ENCODE assay signal across 9 mouse cellular contexts in the genomic region with DNA sequence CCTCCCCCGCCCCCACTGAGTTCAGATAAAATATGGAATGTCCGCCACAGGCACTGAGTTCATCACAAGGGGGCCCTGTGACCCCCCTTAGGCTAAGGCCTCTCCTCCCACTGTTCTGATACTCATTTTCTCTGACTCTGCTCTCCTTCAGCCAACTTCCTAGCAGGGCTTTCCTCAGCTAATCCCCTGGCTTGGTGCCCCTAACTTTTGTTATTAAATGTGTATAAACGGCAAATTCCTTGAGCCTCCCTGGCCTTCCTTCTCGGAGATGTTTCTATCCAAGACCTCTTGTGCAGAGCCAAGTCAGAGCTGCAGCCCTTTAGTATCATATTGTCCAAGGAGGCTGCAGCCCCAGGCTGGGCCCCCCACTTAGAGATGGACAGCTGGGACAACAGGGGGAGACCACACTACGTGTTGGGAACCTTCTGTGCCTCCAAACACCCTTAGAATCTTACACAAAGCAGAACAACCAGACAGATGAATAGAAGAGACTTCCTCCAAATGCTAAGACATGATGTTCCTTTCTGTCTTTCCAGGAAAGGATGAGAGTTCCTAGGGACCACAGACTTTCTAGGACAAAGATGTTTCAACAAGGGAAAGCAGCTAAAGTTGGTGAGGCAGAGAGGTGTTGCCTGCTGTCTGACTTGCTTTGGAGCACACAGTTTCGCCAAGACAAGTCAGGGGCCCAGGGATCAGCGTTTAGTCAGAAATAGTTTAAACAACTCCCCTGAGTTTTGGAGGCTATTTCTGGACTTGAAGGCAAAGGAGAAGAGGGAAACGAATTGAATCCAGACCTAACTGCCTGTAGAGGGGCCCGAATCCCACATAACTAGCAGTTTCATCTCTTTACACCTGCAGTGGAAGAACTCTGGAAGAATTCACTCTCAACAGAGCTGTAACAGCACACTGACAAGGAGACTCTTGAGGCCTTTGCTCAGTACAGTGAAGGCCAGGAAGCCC.
DNase-seq lines count a peak whose midpoint lies in the region; ATAC-seq lines count a peak whose summit lies in the region.
"Had no signal": no experiment of that assay in that cellular context is flagged by ENCODE, and none has a peak within 500 bp of the region (broad histone marks: within the 10 kb centered on the region; RNA-seq: fewer than 3 reads in every experiment).

No protein-coding gene starts in this region.

- no peak overlapping the region for H3K4me2 ChIP-seq in heart, embryonic 11.5 days
- H3K4me2 ChIP-seq in limb, embryonic 12.5 days = no peak overlapping the region

- peak; percentile 46 for DNase-seq in left cerebral cortex, postnatal 4 days
- DNase-seq in left cerebral cortex, adult 9 months (ENCODE audit: low spot score in 2 of 2) = no peak
- DNase-seq in embryonic facial prominence, embryonic 10.5 days (ENCODE audit: low spot score) = no peak
- DNase-seq in adrenal gland, adult 2 months = no peak
- DNase-seq: right cerebral cortex, postnatal 14 days had no signal

- 0 out of 2 replicates have a peak, but pooled peaks cover 4% of the 10 kb centered on the region for H3K27me3 ChIP-seq in embryonic facial prominence, embryonic 10.5 days (replicated peaks; ENCODE audit: low read depth, poor library complexity, severe bottlenecking)
- H3K27me3 ChIP-seq in heart, embryonic 11.5 days (ENCODE audit: control insufficient read depth, insufficient read depth, low read length) = no peaks in the 10 kb centered on the region
- H3K27me3 ChIP-seq in limb, embryonic 12.5 days = no peaks in the 10 kb centered on the region

- no peaks in the 10 kb centered on the region for H3K9me3 ChIP-seq in embryonic facial prominence, embryonic 10.5 days
- no peaks in the 10 kb centered on the region for H3K9me3 ChIP-seq in heart, embryonic 11.5 days (replicated peaks; ENCODE audit: control insufficient read depth, low read length)
- H3K9me3 ChIP-seq in limb, embryonic 12.5 days = no peaks in the 10 kb centered on the region

- WGBS in embryonic facial prominence, embryonic 10.5 days = 59% methylated on average over 9 of the region's 9 CpGs
- 48% methylated on average over 9 of the region's 9 CpGs for WGBS in heart, embryonic 11.5 days (ENCODE audit: insufficient replicate concordance)
- WGBS in limb, embryonic 12.5 days = 50% methylated on average over 9 of the region's 9 CpGs

- H3K36me3 ChIP-seq in embryonic facial prominence, embryonic 10.5 days (replicated peaks) = no peaks in the 10 kb centered on the region
- H3K36me3 ChIP-seq in heart, embryonic 11.5 days (ENCODE audit: control insufficient read depth, insufficient read depth, low read length) = no peaks in the 10 kb centered on the region
- no peaks in the 10 kb centered on the region for H3K36me3 ChIP-seq in limb, embryonic 12.5 days

- peak overlapping the region; percentile 67 for H3K27ac ChIP-seq in embryonic facial prominence, embryonic 10.5 days (replicated peaks)
- H3K27ac ChIP-seq in heart, embryonic 11.5 days (ENCODE audit: low read depth, low read length) = peak overlapping the region; percentile 48
- H3K27ac ChIP-seq in limb, embryonic 12.5 days = peak overlapping the region; percentile 73

- no peak overlapping the region for H3K4me3 ChIP-seq in embryonic facial prominence, embryonic 10.5 days
- no peak overlapping the region for H3K4me3 ChIP-seq in heart, embryonic 11.5 days (ENCODE audit: low read depth, low read length)
- H3K4me3 ChIP-seq in limb, embryonic 12.5 days (replicated peaks) = no peak overlapping the region

- peaks cover 86% of the 10 kb centered on the region for H3K4me1 ChIP-seq in embryonic facial prominence, embryonic 10.5 days
- peaks cover 39% of the 10 kb centered on the region for H3K4me1 ChIP-seq in heart, embryonic 11.5 days (ENCODE audit: control insufficient read depth, insufficient read depth, low read length)
- H3K4me1 ChIP-seq in limb, embryonic 12.5 days (replicated peaks) = peaks cover 73% of the 10 kb centered on the region

- ATAC-seq in heart, embryonic 11.5 days (replicated peaks; ENCODE audit: insufficient number of reproducible peaks, low FRiP score, low TSS enrichment) = no peak
- ATAC-seq in limb, embryonic 12.5 days (ENCODE audit: insufficient number of reproducible peaks, insufficient read depth, low FRiP score, low TSS enrichment, low read depth) = no peak
- no peak for ATAC-seq in activated CD4-positive, CD25-positive, alpha-beta regulatory T cell, adult 4 months
- no peak for ATAC-seq in erythroblast, adult 5-6 weeks (replicated peaks; ENCODE audit: low FRiP score, poor library complexity, severe bottlenecking)

- intact Hi-C loops in left cerebral cortex, postnatal 4 days (cut with DNase I) = no loop called here

- H3K9ac ChIP-seq in heart, embryonic 11.5 days (ENCODE audit: low read depth, low read length) = 0 out of 2 replicates have a peak overlapping the region, but pooled peaks have one; percentile 1
- no peak overlapping the region for H3K9ac ChIP-seq in limb, embryonic 12.5 days (replicated peaks)
